Mouse (Mus musculus) stomach, embryonic 14.5 days (tissue): ENCODE measurements at regions not wholly inside any gene's neighbourhood (a gene's known extent, or its start where the extent isn't known, plus 50 kb on each side); places are given as distances from the start of the nearest gene placed in this dataset. TPM values are rescaled to one million over a fixed set of nuclear protein-coding genes. Genes with fewer than 3 reads are reported as not detected.

Experiments
- microRNA-seq: library from miRNA; unstranded; fragments of <30 nt; microRNA quantifications from one replicate; pipeline ENCODE4, GENCODE M21; 2016

Small RNA genes lying in the stretch of these regions (microRNA-seq; reads per million reads assigned to microRNA genes)
- gene Gm26474: not detected
